Mouse (Mus musculus) layer of hippocampus, adult 11-12 months (tissue): ENCODE results near the gene Ankrd6.
A peak's percentile ranks its signal among the peaks of the same experiment; 100 is the strongest.
"Not testable (repeated sequence)": the region's sequence is repeated elsewhere in the genome, so short reads cannot be mapped to it uniquely, and the experiment has no call there.

Experiments
- DNase-seq: peaks from one replicate; pipeline ENCODE4 v3.0.0; 2022; ENCODE audit warnings: low spot score

Gene Ankrd6

DNA sequence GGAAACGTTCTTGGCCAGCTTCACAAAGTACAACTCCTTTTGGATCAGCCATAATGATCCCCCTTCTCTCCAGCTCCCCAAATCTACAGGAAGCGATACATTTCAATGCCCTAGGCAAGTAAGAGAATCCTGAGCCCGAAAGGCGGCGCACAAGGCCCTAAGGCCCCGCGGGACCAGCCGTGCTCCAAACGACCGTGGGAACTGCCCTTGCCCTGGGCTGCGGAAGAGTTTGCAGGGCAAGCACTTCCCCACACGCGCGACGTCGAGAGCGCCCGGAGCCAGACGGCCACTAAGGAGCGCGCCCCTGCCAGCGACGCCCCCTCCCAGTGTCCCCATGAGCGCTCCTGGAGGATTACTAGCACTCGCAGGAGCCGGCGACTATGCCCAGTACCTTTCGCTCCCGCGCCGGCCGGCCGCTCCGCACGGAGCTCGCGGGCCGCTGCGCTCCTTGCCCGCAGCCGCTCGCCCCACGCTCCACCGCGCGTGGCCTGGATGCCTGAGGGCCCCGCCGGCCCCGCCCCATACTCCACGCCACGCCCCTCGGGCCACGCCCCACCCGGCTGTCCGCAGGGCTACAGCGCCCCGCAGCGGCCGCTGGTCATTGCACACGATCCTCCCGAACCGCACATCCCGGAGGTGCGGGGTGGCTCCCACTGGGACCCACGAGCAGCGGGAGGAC lies at the start of gene Ankrd6:
TSS of gene Ankrd6 (minus strand) at position 486 of the 679 bp plus-strand sequence.
- peak; percentile 80 for DNase-seq

GRCm38 (mm10) chr4:32998996-32999395 lies 48.4 kb upstream of the Ankrd6 start:
- no peak for DNase-seq

DNA sequence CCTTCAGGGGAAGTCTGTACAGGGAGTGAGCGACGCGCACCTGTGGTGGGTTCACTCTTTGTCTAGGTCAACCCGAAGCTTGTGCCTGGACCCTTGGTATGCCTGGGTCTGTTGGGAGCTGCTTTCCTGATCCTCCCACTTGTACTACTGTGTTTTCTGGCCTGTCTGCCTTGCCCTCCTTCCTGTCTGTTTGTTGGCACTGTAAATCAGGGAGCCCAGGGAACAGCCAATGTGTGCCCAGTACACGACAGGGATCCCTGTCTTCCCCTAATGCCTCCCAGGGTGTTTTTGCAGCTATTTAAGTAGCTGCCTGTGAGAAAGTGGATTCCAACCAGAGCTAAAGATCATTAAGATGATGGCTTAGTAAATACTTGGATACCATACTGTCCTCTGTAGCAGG lies 46.9 kb upstream of the Ankrd6 start:
- DNase-seq: no peak

DNA sequence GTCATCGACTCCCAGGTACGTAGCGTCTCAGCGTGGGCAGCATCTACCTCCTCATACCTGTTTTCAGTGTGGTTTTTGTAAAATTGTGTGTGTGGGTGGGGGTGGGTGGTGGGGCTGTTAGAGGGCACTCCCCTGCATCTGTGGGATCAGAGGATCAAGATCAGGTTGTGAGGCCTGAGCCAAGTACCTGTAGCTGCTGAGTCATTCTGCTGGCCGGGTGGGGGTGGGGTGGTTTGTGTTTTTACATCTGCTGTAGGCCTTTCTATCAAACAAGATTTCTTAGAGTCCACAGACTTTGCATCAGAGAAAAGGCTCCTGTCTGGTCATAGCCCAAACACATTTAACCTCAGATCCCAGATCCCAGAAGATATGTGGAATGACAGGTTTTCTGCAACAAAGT lies 45.4 kb upstream of the Ankrd6 start:
- DNase-seq: no peak

DNA sequence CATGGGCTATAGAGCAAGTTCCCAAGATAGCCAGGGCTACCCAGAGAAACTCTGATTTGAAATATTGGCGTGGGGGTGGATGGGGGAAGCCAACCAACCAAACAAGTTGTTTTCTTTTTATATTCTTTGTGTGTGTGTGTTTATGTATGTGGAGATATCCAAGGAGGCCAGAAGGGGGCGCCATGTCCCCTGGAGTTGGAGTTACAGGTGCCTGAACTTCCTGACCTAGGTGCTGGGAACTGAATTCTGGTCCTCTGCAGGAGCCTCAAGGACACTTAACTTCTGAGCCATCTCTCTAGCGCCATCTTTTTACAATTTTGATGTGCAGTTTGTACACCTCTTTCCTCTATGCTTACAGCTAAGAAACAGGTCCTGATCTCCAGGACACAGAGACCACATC lies 43.5 kb upstream of the Ankrd6 start:
- DNase-seq: no peak

GRCm38 (mm10) chr4:32989346-32989745 lies 38.7 kb upstream of the Ankrd6 start:
- no peak for DNase-seq

GRCm38 (mm10) chr4:32987006-32987405 lies 36.4 kb upstream of the Ankrd6 start:
- no peak for DNase-seq

DNA sequence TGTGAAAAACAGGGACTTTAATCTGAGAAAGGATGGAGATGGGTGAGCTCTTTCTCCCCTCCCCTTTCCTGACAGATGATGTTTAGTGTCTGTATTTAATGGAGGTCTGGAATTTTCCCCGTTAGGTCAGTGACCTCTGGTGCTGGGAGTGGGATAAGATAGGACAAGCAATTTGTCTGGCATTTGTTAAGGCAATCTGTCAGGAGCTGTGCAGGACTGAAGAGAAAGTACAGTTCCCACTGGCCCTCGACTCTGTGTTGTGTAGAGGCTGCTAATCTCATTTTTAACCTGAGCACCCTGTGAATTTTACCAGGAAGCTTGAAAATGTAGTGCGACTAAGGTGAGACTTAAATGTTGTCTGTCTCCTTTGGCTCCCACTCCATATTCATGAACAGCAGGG lies 35.0 kb upstream of the Ankrd6 start:
- no peak for DNase-seq

DNA sequence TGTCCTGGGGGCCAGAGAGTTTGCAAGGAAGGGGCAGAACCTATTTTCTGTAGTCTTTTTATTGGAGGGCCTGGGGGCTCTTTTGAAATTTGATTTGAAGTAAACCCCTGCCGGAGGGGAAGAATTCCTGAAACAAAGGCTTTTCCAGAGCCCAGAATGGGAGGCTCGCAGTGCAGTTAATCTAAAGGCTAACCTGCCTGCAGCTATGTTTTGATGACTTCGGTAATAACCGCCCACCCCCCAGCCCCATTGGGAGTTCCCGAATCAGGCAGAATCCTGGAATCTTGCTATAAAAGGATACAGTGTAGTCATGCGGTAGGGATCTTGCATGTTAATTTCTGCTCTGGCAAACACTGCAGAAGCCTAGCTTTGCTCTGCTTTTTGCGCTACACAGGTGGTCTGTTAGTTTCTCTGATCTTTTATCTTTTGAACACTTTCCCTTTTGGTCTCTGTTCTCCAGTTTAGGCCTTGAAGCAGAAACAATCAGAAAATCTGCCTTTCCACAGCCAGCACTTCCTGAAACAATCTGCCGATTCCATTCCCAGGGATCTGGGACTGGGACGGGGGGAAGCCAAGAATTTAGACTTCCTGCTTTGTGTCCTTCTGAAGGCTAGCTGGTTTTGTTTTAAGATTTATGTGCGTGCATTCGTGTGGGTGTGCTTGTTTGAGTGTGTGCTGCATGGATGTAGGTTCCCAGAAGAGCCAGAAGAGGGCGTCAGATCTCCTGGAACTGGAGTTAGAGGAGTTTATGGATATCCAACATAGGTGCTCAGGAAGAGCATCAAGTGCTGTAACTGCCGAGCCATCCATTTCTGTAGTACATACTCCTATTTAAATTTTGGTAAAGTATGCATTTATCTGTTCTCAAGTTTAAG lies 34.4 kb upstream of the Ankrd6 start:
- no peak for DNase-seq

DNA sequence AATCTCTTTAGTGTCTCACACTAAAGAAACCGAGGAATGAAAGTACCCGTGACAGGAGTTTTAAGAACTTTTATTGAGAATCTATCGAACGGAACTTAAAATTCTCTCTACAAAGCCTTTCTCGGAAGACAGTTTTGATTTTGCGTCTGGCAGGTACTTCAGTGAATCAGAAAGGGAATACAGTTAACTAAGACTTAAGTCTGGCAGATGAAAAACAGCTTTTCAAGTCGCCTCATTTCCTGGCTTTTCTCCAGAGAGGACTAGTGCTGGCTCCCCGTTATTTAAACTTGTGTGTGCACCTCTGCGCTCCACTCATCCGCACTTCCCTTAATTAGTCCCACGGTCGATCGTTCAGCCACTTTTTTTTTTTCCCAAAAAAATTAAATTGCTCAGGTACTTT lies 33.6 kb upstream of the Ankrd6 start:
- DNase-seq: peak; percentile 13

DNA sequence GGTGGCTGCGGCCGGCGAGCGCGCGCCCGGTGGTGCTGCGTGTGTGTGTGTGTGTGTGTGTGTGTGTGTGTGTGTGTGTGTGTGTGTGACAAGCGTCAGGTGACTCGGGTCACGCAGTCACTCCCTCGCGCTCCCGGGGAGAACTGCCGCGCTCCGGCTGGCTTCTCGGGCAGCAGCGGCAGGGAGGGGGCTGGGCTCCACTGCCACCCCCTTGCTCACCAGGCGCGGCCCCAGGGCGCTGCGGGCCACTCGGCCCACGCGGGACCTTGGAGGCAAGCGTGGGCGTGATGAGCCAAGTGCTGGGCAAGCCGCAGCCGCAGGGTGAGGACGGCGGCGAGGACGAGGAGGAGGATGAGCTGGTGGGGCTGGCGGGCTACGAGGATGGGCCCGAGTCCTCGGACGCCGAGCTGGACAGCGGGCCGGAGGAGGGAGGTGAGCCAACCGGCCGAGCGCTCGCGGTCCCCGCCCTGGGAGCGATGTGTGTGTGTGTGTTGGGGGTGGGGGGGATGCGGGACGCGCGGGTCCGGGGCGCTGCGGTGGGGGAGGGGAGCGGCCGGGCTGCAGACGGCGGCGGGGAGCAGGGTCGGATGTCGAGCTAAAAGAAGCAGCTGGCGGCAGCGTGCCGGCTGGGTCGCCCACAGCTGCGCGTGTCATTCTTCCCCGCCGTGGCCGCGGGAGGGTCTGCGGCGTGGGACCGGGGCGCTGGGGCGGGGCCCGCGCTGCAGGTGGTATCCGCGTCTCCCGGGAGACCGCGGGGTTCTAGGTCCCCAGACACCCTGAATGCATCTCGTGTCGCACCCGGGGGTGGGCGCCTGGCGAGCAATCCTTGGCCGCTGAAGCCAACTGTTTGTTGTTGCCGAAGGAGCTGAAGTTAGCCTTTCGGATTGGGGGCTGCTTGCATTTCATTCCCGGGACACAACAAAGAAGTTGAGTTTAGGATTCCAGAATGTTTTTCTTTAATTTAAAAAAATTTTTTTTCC lies 32.8 kb upstream of the Ankrd6 start:
- DNase-seq: peak; percentile 62

GRCm38 (mm10) chr4:32982716-32983175 lies 32.1 kb upstream of the Ankrd6 start, which contains the start of gene Rragd:
Gene Rragd (plus strand): TSS chr4:32983037.
- peak; percentile 42 for DNase-seq

GRCm38 (mm10) chr4:32982041-32982715 lies 31.5 kb upstream of the Ankrd6 start:
- DNase-seq: no peak

GRCm38 (mm10) chr4:32981617-32982016 lies 31.0 kb upstream of the Ankrd6 start:
- no peak for DNase-seq

- DNase-seq: no peak
Measured at GRCm38 (mm10) chr4:32980061-32980460, 29.4 kb upstream of the Ankrd6 start.

GRCm38 (mm10) chr4:32977331-32977730 lies 26.7 kb upstream of the Ankrd6 start:
- no peak for DNase-seq

DNA sequence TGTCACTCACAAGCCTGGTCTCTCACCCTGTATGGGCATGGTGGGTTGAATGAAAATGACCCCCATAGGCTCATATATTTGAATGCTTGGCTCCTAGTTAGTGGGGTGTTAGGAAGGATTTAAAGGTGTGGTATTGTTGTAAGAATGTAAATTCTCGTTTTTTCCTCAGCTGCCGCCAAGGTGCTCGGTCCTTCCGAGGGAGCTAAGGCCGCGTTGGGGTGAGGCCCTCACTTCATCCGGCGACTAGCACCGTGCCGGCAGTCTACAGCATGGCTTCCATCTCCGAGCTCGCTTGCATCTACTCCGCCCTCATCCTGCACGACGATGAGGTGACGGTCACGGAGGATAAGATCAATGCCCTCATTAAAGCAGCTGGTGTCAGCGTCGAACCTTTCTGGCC lies 14.0 kb upstream of the Ankrd6 start:
- DNase-seq: not testable (repeated sequence)

DNA sequence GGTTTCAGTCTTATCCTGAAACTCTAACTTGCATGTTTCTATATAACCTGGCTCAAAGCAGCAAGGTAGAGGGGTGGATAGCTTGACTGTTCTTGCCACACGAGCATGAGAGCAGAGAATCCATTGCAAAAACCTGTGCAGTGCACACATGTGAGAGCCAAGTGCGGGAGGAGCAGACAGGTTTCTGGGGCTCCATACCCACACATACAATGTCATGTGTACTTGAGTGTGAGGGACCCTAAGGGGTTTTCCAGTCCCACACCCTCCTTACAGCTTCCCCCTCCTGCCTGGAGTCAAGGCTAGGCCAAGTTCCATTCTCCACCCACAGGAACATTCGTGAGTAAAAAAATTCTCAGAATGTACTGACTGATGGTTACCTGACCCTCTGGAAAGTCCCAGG lies 10.8 kb upstream of the Ankrd6 start:
- DNase-seq: no peak

- DNase-seq: no peak
Measured at GRCm38 (mm10) chr4:32956423-32956822, 5.8 kb upstream of the Ankrd6 start.

- no peak for DNase-seq
Measured at GRCm38 (mm10) chr4:32952681-32953080, 2.0 kb upstream of the Ankrd6 start.
